Mouse (Mus musculus) left cerebral cortex, postnatal 10 days (tissue): ENCODE measurements around the gene Rapgef1. TPM values are rescaled to one million over a fixed set of nuclear protein-coding genes. Genes with fewer than 3 reads are reported as not detected.

Experiments used
- DNase-seq, 2 experiments: peaks; one replicate each; pipeline ENCODE4 v3.0.0; 2021 to 2022; ENCODE audit warnings: low spot score in 2 of 2, mixed read lengths in 1 of 2; ENCODE audit errors: extremely low spot score in 1 of 2
- intact Hi-C: fragments of 180-260 bp; cut with DNase I; formaldehyde crosslinking; loops from one replicate; pipeline ENCODE4 v1.15.1; 2025
- total RNA-seq, 2 experiments: library from RNA; stranded (reverse); gene quantifications; 2 replicates each; pipeline ENCODE4 v1.2.3; 2021

Gene Rapgef1
- total RNA-seq, 2 experiments from 2014 or later = 126 to 127 TPM

DNA sequence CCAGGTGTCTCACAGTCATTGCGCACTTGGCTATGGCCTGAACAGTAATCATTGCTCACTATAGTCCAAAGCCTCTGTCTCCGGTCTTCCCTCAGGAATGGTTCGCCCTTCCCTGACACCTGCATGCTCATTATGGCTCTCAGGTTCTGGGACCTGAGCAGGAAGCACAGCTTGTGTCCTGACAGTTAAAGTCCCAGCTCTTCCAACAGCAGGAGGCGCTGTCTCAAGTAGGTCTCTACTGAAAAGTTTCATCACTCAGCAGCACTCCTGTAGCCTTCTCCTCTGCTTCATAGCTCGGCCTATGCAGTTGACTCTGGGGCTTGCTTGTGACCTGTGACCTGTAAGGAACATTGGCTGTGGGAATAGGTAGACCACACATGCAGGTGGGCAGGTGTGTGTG, 45.9 kb downstream of the Rapgef1 start:
- intact Hi-C loops = no loop called here
- no peak for DNase-seq

DNA sequence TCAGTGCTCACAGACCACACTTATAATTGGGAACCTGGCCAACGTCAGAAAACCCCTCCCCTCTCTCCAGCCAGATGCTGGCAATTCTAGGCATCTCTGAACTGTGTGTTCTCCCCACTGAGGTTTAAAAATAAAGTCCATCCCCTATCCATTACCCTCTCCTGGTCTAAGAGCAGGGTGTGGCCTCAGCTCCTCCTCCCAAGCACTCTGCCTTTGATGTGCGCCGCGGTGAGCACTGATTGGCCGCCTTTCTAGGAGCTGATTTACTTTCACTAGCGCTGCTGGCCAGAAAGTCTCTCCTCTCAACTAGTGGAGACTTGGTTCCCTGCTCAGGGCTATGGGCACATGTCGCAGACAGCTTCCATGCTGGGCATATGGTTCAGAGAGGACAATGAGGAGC, 47.1 kb downstream of the Rapgef1 start:
- DNase-seq = peak in 1 of 2 experiments; percentile 69
- intact Hi-C loops = no loop called here

DNA sequence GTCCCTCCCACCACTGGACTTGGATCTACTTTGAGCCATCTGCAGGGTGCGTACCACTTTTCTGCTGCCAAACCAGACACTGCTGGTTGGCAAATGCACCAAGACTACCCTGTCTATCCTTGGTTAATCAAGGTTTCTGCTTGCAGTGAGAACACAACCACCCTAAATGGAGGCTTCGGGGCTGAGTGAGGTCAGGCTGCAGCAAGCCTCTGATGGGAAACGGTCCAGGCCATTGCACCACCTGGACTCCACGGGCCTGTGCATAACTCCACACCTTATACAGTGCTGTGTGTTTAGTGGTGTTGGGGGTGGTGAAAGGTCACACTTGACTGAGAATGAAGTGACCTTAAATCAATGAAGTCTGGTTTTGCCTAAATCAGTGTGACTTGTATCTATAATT, 47.6 kb downstream of the Rapgef1 start:
- intact Hi-C loops = no loop called here
- no peak for DNase-seq

DNA sequence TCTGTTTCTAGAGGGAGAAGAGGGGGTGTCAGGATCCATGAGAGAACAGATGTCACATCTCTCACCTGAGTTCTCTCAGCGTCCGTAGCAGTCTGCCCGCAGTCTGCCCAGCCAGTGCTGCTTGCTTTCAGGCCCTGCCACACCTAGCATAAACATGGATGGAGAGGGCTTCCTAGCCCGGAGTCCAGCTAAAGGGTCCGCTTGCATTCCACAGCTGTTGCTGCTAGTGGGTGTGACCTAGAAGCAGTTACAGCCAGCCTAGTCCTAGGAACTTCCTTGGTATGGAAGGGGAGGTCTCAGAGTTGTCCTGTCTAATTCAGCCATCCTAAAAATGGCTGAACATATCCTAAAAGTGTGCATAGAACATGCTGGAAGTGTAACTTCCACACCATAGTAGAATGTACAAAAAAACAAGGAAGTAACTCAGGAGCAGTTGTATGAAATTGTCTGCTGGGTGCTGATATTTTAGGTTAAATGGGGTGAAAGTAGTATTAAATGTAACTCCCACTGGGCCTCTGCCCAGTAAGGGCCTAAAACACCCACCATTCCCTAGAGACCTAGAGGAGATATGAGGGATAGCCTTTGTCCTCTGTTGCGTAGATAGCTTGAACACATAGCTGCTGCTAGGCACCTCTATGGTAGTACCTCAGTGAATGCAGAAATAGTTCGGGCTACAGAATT, 48.6 kb downstream of the Rapgef1 start:
- no peak for DNase-seq
- intact Hi-C loops = loop anchor here (2.0 kb wide), 1 partner anchor 47 kb away; no protein-coding TSS in a partner anchor

DNA sequence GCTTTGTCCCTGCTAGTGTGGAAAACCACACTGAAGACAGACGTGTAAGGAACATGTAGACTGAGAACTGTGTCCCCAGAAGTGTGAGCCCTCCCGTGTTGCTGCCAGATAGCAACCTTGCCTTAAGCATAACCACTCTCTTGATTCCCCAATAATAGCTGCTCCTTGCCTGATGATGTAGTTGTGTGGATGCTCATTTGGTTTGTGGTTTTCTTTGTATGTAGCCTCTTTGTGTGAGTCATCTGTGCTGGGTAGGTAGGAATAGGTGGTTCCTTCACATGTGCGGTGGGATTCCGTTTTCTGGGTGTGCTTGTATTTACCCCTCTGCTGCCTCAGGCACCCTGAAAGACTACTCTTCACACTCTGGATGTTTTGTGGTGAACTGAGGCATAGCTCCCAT, 49.4 kb downstream of the Rapgef1 start:
- no peak for DNase-seq
- intact Hi-C loops = loop anchor here (2.0 kb wide), 1 partner anchor 48 kb away; no protein-coding TSS in a partner anchor

DNA sequence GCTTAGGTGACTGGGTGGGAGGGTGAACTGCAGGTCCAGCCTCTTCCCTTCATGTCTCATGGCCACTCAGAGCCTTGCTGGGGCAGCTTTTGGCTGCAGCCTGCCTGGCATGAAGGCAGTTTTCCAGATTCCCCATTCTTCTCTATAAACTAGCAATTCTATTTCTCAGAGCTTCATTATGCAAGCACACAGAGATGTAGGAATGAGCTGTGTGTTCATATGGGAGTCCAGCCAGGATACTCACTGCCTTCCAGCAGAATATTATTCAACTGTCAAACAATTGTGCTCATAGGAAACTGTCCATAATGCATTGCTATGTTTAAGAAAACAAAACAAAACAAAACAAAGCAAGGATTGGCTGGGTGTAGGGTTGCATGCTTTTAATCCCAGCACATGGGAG, 50.2 kb downstream of the Rapgef1 start:
- no peak for DNase-seq
- intact Hi-C loops = loop anchor here (2.0 kb wide), 1 partner anchor 49 kb away; no protein-coding TSS in a partner anchor

DNA sequence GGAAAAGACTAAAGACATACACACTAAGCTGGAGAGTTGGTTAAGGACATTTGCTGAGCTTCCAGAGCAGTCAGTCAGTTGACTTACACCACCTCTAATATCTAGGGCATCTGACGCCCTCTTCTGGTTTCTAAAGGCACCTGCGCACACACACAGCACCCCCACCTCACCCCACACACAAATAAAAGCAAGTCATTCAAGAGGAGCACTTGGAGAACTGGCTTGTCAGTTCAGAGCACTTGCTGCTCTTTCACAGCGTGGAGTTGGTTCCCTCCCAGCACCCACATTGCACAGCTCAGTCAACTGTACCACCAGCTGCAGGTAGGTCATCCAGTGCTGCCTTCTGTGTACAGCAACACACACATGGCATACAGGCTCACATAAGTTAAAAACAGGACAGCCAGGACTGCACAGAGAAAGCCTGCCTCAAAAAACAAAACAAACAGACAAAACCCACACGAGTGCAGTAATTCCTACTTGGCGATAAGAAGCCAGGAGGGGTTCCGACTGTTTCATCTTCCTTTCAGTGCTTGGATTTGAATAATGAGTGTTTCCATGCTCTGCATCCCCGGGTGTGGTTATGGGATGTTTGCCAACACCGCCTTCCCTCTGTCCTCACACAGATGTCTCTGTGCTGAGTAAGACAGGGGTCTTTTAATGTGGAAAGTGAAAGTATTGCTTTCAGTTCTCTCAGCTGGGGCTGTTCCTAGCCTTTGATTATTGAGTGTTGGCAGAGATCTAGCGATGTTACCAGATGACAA, 50.9 kb downstream of the Rapgef1 start:
- intact Hi-C loops = no loop called here
- DNase-seq = peak; percentile 49 to 78

DNA sequence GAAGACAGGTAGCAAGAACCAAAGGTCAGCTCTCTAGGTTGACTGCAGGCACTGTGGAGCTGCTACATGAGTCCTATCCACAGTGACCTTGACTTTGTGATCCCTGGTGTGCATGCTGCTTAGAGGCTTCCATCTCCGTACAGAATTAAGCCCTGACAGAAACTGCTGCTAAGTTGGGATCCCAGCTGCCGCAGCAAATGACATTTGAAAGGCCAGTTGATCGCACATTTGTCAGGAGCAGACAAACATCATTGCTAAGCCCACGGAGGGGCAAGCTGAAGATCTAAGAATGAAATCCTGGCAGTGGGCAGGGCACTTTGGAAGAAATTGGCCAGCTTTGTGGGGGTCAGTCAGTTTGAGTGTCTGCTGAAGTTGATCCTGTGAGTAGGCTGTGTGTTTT, 51.9 kb downstream of the Rapgef1 start:
- intact Hi-C loops = no loop called here
- DNase-seq = no peak

DNA sequence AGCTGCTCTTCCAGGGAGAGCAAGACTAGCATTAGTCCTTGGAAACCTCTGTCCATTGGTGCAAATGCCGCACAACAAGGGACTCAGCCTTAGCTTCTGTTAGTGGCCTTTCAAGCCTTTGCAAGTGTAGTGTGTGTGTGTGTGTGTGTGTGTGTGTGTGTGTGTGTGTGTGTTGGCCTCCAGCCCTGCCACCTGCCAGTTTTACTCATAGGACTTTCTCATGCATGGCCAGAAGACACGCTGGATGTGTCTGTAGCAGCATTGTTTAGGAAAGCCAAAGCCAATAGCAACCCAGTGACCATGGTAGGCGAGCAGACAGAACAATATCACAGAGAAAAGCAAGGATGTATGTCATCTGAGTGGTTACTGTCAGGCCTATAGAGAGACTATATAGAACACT, 52.3 kb downstream of the Rapgef1 start:
- no peak for DNase-seq
- intact Hi-C loops = no loop called here

DNA sequence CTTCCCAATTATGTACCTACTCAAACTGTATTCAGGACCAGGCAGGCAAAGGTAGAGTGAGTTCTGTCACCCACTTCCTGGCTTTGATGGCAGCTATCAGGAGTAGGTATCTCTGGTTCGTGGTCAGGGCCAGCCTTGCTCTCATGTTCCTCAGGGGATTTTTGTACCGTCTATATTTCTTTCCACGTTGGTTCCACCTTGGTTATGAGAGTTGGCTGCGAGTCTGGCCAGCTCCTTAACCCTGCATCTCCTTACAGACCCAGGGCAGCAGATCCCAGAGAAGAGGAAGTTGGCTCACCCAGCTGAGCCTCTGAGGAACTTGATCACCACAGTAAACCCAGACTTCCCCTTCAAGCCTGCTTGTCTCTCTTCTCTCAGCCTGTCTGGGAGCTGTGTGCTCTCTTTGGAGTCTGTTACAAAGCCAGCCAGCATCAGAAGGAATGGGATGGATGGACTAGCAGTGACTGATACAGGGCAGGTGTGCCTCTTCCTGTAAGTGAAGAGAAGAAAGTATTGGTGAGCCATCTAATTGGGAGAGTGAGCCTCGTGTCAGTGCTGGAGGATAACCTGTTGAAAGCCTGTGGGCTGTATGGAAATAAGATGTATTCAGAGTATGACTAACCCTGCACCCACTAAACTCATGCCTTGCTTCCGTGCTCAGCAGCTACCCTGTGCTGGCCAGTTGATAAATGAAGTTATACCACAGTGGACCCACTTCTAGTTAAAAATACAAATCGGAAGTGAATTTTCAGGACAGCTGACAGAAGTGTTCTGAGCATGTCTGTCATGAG, 53.4 kb downstream of the Rapgef1 start:
- no peak for DNase-seq
- intact Hi-C loops = no loop called here

DNA sequence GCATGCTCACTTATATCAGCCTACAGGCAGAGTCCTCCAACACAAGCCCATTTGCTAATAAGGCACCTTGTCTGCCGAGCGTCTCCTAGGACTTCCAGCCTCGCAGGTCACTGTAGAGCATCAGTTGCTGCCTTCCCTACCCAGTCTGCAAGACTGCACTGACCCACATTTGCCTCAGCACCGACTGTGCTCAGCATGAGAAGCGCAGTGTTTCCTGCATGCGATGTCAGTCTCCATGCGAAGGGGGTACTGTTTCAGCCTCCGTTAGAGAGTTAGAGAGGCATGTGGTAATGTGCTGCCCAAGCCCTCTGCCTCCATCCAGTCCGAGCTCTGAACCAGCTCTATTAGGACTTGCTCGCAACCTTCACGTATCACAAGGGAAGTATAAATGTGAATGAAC, 54.6 kb downstream of the Rapgef1 start:
- no peak for DNase-seq

DNA sequence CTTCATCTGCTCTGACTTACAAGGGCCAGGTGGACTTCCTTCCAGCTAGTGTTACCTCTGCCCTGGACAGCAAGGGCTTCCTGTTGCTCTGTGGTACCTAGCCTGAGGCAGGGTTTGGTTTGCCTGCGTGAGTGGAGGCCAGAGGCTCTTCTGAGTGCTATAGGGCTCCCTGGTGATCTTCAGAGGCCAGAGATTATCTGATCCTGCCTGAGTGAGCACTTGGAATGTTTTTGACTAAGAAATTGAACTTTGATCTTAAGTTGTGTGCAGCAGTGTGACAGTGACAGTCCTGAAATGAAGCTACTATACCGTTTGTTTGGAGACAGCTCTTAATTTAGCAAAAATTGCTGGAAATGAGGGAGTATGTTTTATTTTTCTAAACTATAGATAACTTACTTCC, 55.0 kb downstream of the Rapgef1 start:
- no peak for DNase-seq
- intact Hi-C loops = no loop called here

More for the DNA sequence above, 54.6 kb downstream of the Rapgef1 start:
- intact Hi-C loops = no loop called here

DNA sequence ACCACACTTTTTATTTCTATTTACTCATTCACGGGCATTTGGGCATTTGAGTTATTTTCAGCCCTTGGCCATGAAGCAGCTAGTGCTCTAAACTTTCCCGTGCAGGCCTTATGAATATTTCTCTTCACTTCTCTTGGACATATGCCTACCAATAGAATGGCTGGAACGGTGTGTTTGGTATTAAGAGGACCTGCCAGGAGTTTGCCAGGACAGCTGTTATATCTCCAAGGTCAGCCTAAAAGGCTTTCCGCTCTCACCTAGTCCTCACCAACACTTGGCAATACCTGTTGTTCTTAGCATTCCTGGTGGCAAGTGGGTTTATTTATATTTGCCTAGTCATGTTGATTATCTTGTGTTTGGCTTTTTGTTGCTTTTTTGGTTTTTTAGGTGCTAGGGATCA, 56.3 kb downstream of the Rapgef1 start:
- intact Hi-C loops = no loop called here
- no peak for DNase-seq

DNA sequence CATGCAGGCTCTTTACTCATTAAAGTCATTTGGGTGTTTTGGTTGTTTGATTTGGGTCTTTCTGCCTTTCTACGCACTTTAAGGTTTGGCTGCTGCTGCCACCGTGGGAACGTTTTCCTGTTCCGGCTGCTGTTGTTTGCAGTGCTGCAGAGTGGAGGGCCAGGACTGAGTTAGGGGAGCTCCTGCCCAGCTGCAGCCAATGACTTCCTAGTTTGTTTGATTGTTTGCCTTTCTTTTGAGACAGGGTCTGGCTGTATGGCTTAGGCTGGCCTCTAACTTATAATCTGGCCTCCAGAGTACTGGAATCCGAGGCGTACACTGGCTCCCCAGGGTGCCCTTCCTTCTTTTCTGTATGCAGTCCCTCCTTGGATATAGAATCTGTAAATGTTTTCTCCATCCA, 57.0 kb downstream of the Rapgef1 start:
- intact Hi-C loops = no loop called here
- no peak for DNase-seq

DNA sequence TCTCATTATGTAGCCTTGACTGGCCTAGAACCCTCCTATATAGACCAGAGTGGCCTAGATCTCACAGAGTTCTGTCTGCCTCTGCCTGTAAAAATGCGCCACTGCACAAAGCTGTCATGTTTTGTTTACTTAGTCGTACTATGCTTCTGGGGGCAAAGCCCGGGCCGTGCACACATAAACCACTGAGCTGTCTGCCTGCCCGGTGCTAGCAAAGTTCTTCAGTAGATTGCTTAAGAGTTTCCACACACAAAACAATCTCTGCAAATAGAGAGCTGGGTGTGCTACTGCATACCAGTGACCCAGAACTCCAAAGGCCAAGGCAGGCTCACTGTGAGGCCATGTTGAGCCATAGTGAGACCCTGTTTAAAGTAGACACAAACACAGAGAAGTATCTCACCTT, 58.3 kb downstream of the Rapgef1 start:
- DNase-seq = no peak
- intact Hi-C loops = no loop called here

DNA sequence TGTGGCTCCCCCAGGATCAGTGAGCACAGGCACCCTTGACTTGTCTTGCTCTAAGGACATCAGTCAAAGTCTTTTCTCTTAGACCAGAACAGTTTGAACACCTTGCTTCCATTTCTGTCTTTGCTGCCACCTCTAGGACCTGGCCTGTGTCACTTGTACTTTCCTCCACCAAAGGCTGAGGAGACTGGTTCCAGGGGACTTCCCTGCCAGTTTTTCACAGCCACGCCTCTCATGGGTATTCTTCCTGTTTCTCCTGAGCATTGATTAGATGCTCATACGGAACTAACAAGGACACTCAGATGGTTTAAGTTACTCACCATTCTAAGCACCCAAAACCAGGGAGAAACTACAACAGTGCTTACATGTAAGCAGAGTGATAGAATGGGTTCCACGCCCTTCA, 59.0 kb downstream of the Rapgef1 start:
- no peak for DNase-seq
- intact Hi-C loops = no loop called here

DNA sequence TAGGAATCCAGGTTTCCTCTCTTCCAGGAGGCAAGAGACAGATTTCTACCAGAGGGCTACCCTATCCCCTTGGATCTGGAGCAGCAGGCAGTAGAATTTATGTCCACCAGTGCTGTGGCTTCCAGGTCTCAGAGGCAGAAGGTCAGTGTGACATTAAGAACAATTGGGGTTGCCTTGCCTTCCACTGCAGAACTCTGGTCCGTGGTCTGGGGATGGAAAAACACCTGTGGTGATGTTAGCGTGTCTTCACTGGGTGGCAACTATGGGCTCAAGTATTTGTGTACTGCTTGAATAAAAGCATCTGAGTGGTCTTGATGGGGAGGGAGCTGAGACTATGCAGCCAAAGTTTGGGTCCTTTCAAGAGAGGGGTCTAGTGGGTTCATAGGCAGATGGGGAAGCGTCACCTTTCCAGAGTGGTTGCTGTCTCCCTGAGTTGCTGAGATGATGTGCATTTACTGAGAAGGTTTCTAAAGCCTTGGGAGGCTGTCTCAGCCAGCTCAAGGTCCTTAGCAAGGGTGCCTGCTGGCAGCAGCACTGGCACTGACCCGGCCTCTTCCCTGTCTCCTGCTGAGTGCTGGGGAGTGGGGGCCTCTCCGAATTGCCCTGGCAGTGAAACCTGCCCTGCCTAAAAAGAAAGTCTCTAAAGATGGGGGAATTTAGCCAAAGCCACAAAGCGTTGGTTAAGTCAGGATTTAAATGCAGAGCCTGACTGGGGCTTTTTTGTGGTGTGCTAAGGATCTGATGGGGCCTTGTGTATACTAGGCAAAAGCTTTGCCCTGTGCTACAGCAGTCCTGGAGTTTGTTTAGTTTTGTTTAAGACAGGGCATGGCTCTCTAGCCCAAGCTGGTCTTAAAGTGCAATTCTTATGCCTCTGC, 60.4 kb downstream of the Rapgef1 start:
- intact Hi-C loops = no loop called here
- no peak for DNase-seq

DNA sequence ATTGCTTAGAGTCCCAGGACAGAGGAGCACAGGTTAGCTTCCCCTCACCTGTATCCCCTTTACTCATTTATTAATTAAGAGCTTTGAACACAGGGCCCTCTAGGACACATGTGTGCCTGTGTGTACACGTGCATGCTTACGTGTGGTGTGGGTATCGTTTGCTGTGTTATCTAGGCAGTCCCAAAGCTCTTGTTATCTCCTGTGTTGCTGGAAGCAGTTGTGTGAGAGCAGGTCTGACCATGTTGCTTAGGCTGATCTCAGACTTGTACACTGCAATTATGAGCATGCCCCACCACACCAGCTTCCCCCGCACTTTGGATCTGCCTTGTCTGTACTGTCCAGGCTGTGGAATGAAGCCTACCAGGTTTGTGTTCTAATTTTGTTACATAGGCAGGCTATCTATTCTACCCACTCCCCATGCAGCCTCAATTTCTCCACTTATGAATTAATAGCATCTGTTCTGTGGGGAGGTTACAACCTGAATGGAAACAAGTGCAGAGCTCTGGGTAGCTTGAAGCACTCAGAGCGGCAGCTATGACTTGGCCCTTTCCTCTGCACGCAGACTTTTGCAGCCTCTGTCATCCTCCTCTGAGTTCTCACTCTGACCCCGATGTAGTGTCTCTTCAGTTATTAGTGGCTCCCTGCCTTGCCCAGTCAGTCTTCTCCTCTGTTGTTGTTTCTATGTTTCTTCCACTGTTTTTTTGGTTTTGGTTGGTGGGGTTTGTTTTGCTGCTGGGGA, 63.9 kb downstream of the Rapgef1 start:
- no peak for DNase-seq
- intact Hi-C loops = no loop called here
